Mouse (Mus musculus) CD4-positive, CD25-positive, alpha-beta regulatory T cell, adult 4 months (primary cell): Measurements from ENCODE around the gene Olfr993. TPM values are rescaled to one million over a fixed set of nuclear protein-coding genes. Genes with fewer than 3 reads are reported as not detected.

Experiments
- ATAC-seq: one replicate; pipeline ENCODE4 v1.8.0; 2017
- polyA plus RNA-seq, 2 experiments: library from polyadenylated mRNA; unstranded; fragments of 100-300 nt; shearing (Covaris generic); gene quantifications; one replicate each; pipeline ENCODE4 v1.2.1; 2017

Olfr993 gene
- not detected for polyA plus RNA-seq

DNA sequence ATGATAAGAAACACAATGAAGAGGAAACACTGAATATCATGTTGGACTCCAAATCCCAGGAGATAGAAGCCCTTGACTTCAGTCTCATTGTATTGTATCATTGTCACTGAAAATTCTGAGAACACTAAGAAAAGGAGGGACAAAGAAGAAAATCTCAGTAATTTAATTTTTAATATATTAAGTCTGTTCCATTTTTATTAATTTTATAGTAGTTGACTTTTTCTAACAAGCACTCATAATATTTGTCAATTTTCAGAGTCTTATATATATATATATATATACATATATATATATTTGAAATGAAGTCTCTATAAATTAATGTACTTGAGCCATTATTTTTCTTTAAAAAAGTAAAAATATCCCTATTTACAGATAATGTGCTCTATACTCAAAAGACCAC, at the start of gene Olfr993:
Gene Olfr993, minus strand, starts transcription at position 101 of the 400 bp plus-strand sequence.
- ATAC-seq = no peak

DNA sequence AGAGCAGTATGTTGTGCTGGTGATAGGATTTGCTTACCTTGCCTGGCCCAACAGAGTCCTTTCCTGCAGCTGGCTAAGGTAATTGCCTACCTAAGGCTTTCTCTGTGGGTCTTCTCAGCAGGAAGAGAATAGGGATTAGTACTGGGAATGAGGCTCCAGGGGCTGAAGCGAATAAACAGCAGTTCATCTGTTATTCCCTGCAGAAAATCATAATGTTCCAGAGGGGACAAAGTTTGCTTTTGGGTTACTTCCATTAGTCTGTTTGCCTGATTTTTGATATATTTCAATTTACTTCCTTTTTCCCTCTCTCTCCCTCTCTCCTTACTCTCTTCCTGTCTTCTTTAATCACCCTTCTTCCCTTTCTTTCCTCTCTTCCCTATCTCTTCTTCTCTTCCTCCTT, 28.9 kb upstream of the Olfr993 start, which contains the start of gene Olfr995:
Gene Olfr995, minus strand, starts transcription at position 101 of the 400 bp plus-strand sequence.
- no peak for ATAC-seq

DNA sequence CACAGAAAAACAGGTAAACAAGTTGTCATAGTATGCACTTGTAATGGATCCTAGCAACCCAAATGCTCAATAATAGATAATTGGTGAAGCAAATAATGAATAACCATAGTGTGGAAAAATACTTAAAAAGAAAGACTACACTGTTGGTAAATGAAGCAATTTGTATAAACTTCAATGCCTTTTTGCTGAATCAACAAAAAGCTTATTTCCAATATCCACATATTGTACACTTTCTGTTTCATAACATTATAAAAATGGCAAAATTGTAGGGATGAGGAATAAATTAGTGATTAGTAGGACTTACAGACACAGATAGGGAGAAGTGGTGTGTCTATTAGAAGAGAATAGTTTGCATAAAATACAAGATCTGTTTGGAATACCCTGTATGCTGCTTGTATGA, 27.9 kb upstream of the Olfr993 start:
- ATAC-seq = no peak

DNA sequence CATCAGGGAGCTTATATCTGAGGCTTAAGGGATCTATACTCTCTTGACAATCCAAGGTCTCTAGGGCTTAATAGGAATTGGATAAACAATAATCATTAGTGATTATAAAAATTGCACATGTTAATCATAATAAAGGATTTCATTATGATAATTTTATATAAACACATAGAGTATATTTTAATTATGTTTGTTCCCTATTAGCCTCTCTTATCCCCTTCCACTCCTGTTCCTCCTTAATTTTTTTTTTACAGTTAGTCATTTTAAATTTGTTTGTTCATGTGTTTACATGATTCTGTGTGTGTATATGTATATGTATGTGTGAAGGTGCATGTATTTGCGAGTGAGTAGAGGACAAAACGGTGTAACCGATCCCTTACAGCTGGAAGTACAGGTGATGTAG, 21.7 kb upstream of the Olfr993 start, which contains the start of gene Olfr994:
Gene Olfr994, minus strand, starts transcription at position 101 of the 400 bp plus-strand sequence.
- no peak for ATAC-seq

DNA sequence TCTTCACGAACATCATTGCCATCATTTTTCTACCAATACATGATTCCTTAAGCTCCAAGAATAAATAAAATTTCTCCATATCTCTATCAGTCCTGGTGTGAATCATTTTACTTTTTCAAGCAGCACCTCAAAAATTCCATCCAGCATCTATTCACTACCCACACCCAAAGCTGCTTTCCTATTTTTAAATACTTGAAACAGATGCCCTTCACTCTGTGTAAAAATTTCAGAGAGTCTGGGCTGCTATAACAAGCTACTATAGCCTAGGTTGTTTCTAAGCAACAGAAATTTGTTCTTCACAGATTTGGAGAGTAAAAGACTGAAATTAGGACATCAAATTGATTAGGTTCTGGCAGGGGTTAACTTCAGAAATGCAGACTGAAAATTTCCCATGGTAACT, 11.2 kb upstream of the Olfr993 start:
- ATAC-seq = no peak

DNA sequence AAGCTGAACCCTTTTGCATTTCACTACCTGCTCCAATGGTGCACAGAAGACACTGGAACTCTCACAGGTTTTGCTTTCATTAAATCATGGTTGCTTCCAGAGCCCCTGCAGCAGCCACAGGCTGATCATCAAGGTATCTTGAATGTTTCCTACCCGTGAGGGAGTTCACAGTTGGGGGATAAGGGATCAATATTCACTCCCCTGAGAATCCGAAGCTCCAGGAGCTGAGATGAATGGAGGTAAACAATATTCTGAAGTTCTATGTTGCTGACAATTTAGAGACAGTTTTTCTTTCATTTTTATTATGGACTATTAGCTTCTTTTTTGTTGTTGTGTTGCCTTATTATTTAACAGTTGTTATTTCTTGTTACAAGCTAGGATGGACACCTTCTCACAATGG, 5.3 kb downstream of the Olfr993 start, which contains the start of gene Olfr992:
Gene Olfr992, minus strand, starts transcription at position 101 of the 400 bp plus-strand sequence.
- ATAC-seq = no peak

Other genes starting within 250 kb of the Olfr993 start
- not detected for gene Lrrc55, start 217.7 kb downstream of the Olfr993 start, polyA plus RNA-seq
- not detected for gene Olfr987, start 75.6 kb downstream of the Olfr993 start, polyA plus RNA-seq
- not detected for gene Olfr988, start 51.6 kb downstream of the Olfr993 start, polyA plus RNA-seq
- not detected for gene Olfr992, start 5.4 kb downstream of the Olfr993 start, polyA plus RNA-seq
- not detected for gene Olfr994, start 21.6 kb upstream of the Olfr993 start, polyA plus RNA-seq
- not detected for gene Olfr995, start 28.8 kb upstream of the Olfr993 start, polyA plus RNA-seq
- gene 4833423E24Rik, start 104.1 kb upstream of the Olfr993 start, polyA plus RNA-seq = not detected
- gene Olfr996, start 164.3 kb upstream of the Olfr993 start, polyA plus RNA-seq = not detected
- gene Olfr998, start 174.1 kb upstream of the Olfr993 start, polyA plus RNA-seq = not detected
- gene Olfr1000, start 197.0 kb upstream of the Olfr993 start, polyA plus RNA-seq = not detected
- not detected for gene Olfr1002, start 235.8 kb upstream of the Olfr993 start, polyA plus RNA-seq
- gene Olfr154, start 249.6 kb upstream of the Olfr993 start, polyA plus RNA-seq = not detected